Mouse (Mus musculus) urinary bladder, postnatal 4 days (tissue): Measurements from ENCODE around the gene Zfp119a.
"Not testable (repeated sequence)": the region's sequence is repeated elsewhere in the genome, so short reads cannot be mapped to it uniquely, and the experiment has no call there.

Experiments
- DNase-seq, 2 experiments: peaks; one replicate each; pipeline ENCODE4 v3.0.0; 2021 to 2022; ENCODE audit warnings: low spot score in 2 of 2

The Zfp119a gene

DNA sequence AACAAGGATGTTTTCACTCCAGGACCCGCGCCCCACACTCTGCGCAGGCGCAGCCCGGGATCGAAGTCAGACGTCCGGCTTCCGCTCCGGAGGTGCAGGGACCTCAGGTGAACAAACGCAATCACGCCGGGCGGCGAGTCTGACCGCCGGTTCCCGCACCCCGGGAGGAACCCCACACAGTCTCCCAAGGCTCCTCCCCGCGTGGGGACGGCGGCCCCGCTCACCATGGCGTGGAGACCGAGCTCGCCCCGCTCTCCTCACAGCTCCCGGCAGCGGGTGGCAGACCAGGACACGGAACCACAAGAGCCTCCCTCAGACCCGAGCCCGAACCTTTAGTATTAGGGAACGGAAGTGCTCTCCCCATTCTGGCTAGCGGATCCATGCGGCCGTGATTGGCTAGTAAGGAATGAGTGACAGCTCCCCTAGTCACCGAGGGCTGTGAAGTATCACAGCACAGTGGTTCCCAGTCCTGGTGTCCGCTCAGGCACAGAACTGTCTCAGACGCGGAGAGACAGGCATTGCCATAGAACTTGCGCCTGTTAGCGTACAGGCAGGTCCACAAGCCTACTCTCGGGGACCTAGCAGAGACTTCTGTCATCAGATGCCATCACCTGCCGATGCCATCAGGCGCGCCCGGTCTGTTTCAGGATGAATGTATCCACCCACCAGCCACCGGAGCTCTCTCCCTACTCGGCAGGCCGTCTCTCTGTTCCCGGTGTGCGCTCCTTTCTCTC lies at the start of gene Zfp119a:
TSS of gene Zfp119a (minus strand) at position 295 of the 734 bp plus-strand sequence.
- peak in 1 of 2 experiments; percentile 68 for DNase-seq

DNA sequence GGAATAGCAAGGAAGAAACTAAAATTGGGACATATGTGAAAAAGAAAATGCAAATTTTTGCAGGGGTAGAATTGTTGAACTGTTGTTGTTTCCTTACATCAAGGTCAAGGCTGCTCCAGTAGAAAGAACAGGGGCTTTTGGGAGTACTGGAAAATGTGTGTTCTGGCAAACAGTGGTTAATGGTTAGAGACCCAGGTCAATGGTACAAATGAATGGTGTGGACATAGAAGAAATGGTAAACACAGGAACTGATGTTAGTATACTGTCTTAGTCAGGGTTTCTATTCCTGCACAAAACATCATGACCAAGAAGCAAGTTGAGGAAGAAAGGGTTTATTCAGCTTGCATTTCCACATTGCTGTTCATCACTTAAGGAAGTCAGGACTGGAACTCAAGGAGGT lies 27.9 kb upstream of the Zfp119a start:
- DNase-seq = no peak

DNA sequence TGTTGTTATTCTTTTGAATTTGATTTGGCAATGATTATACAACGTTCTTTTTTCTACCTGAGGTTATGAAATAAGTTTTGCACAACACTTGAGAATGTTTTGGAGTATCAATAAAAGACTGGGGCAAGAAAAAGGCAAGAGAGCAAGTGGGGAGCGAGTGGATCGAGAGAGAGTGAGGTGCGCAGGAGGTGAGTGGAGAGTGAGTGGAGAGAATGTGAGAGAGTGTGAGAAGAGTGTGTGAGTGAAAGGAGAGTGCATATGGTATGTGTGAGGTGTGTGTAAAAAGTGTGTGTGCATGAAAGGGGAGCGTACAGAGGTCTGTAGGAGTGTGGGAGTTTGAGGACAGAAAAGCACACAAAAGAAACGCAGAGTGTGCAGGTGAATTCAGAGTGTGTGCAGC lies 25.4 kb upstream of the Zfp119a start:
- no peak for DNase-seq

DNA sequence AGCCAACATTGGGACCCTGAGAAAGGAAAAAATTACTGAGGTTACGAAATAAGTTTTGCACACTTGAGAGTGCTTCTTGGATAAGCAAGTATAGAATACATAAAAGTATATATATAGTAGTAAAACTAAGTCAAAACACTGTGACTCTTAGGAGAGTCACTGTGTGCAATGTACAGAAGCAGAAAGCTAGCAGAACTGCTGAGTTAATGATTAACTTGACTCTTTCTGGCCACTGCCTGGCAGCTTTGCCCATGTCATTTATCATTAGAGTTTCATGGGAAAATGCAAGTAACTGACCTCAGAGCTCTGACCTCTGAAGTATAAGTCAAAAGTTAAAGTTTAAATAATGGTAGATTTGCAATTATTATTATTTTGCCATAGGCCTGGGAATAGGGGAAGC lies 25.0 kb upstream of the Zfp119a start:
- DNase-seq = no peak

DNA sequence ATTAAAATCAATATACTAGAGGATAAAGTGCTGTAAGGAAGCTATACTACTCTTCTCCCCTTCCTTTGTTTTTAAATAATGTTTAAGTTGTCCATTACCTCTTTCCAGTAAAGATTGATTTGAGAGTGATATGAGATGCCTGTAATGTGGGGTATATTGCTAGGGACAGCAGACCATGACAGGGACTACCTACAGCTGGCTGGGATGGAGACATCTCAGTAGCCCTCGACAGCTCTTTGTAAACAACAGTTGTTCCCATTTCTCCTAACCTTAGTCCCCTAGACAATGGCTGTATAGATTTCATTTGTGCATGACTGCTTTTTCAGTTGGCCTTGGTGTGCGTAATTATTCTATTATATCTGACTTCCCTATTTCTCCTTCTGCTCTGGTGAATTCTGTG lies 24.4 kb upstream of the Zfp119a start:
- no peak for DNase-seq

DNA sequence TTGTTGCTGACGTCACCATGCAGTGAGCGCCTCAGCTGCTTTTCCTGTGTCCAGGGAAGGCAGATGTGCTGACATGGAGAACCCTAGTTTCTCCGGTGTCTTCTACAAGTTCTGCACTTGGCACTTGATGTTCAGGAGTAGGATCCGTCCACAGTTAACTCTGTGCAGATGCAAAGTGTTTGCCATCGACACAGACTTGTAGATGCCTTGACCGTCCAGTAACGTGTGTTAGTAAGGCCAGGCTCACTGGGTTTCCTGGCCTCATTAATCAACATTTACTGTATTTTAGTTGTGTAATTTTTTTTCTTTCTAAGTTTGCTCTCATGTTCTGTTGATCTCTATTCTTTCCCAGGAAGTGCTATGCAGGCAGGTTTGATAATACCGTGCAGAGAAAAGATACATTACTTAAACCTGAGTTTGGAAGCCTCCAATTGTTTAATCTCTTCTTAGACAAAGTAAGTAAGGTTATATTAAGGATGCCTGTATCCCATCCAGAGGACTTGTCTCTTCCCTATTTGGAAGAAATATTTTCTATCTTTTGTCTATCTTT lies 13.8 kb upstream of the Zfp119a start:
- DNase-seq = peak in 1 of 2 experiments; percentile 29

DNA sequence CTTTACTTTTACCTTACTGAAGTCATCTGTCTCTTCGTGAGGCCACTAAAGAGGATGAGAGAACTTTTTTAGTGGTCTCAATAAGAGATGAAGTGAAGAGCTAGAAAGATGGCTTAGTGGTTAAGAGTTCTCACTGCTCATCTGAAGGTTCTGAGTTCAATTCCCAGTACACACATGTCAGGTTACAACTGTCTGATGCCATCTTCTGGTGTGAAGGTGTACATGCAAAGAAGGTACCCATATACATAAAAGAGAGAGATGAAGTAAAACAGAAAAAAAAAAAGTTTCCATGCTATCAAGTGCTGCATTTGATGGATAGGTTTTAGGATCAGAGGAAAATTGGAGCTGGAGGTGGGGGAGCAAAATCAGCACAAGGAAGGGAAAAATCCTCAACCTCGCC lies 6.2 kb upstream of the Zfp119a start:
- no peak for DNase-seq

DNA sequence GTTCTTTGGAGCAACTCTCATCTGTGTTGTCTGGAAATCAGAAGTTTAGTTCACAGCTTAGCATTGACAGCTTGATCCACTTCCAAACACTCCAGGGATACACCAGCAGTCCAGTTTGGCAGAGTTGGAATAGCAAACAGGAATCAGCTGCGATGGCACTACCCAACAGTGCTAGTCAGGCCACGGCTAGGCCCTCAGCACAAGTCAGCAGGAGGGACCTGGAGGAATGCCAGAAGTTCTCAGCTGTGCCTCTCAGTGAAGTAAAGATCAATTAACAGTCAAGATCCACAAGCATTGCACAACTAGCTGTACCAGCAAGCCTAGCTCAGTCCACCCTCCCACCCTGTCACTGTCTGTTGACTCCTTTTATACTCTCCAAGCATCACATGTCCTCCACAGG lies 4.9 kb upstream of the Zfp119a start:
- DNase-seq = no peak

DNA sequence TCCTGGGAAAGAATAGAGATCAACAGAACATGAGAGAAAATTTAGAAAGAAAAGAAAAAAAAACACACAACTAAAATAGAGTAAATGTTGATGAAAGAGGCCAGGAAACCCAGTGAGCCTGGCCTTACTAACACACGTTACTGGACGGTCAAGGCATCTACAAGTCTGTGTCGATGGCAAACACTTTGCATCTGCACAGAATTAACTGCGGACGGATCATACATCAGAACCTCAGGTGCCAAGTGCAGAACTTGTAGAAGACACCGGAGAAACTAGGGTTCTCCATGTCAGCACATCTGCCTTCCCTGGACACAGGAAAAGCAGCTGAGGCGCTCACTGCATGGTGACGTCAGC lies 471 bp downstream of the Zfp119a start:
- DNase-seq = not testable (repeated sequence)

DNA sequence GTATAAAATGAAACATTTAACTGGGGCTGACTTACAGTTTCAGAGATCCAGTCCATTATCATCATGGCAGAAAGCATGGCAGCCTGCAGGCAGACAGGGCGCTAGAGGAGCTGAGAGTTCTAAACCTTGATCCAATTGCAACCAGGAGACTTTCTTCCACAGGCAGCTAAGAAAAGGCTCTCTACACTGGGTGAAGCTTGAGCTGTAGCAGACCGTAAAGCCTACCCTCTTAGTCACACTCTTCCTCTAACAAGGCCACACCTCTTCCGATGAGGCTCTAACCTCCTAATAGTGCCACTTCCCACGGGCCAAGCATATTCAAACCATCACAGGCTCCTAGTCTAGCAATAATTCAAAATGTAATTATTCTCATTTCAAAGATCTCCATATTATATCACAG lies 1.5 kb downstream of the Zfp119a start:
- no peak for DNase-seq

DNA sequence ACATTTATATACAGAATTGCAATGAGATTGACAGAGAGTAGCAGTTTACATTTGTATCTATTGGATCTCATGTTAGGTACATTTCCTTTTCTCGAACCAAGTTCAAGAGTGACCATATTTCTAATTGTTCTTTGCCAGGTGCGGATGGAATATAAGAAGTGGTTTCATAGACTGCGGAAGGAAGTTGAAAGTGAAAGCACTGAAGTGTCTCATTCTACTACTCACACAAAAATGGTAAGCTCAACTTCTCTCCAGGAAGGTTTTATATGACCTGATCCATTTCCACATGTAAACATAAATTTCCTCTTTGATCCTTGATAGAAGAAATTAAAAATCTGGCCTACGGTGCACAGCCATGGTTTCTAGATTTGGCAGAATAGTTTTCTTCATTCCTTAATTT lies 35.7 kb downstream of the Zfp119a start:
- no peak for DNase-seq

DNA sequence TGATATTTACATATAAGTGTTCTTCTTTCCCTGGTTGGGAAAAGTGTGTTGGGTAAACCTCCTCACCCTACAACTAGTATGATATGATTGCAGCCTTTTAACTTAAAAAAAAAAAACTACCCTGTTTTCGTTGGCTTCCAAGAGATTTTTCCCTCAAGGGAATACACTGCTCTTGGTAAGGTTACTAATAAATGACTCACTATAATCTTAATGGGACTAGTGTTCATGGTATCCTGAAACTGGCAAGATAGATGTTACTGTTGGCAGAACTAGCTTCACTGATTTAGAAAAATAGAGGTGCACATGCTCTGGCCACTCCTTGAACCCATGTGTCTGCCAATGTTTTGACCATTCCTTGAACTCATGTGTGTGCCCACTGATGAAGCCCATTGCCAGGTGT lies 57.2 kb downstream of the Zfp119a start:
- DNase-seq = no peak

DNA sequence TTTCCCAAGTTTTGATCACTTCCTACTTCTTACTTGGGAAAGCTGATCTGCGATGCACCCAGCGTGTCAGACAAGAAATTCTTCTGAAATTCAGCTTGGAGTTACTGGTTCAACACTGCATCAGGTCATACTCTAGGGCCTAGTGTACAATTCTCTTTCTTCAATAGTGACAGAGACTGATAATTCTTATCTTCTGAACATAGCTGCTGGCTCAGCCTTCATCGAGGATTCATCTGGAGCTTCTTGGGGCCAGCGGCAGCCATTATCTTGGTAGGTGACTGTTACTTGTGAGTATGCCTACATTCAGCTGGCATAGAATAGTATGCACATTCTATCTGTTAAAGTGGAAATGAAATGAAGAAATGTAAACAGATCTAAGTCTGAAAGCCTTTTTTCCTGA lies 61.9 kb downstream of the Zfp119a start:
- no peak for DNase-seq
